In the genomic region with DNA sequence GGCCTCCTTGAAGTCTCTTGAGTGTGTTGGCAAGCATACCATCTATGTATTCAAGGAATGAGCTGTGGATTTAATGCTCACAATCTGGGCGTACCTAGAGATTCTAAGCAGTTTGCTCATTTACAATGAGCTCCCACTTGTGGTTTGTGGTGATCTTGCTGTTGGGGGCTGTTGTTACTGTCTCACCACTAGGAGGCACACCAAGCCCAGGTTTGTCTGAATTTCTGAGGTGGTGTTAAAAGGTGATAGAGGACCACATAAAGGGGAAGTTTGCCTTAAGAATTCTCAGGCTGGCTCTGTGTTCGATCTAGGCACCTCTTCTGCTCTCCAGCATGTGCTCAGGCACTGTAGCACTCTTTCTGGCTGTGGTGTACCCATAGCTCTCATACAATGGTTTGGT, we compare ENCODE assay signal across 31 mouse cellular contexts. TPM values are rescaled to one million over a fixed set of nuclear protein-coding genes. Genes with fewer than 3 reads are reported as not detected.
DNase-seq lines count a peak whose midpoint lies in the region; ATAC-seq and TF ChIP-seq lines count a peak whose summit lies in the region.
"Had no signal": no experiment of that assay in that cellular context is flagged by ENCODE, and none has a peak within 500 bp of the region (broad histone marks: within the 10 kb centered on the region; RNA-seq: fewer than 3 reads in every experiment).

No protein-coding gene starts in this region.

- H3K36me3 ChIP-seq in liver, postnatal 0 days (replicated peaks; ENCODE audit: insufficient read depth, low read length): no peaks in the 10 kb centered on the region
- H3K36me3 ChIP-seq in liver, embryonic 11.5 days (ENCODE audit: control insufficient read depth, insufficient read depth, low read length): no peaks in the 10 kb centered on the region
- H3K36me3 ChIP-seq in MEL (ENCODE audit: control insufficient read depth in 1 of 2, insufficient read depth in 2 of 2, low read length in 2 of 2): peaks cover 0 to 16% of the 10 kb centered on the region in 2 experiments; a peak in 2 of 4 replicates
- H3K36me3 ChIP-seq: G1E; heart, embryonic 13.5 days; hindbrain, embryonic 12.5 days; limb, embryonic 13.5 days; liver, embryonic 15.5 days; midbrain, embryonic 12.5 days had no signal

- DNase-seq in liver, postnatal 0 days: no peak
- DNase-seq in liver, embryonic 11.5 days (ENCODE audit: low spot score): no peak
- peak; percentile 80 for DNase-seq in MEL (ENCODE audit: low read depth, low spot score)
- DNase-seq in gastrocnemius, adult 18-20 months (ENCODE audit: low spot score): no peak
- no peak for DNase-seq in c-Kit-positive CD71-positive TER-119-positive erythroid progenitor cells, embryonic 14.5 days (ENCODE audit: low spot score)
- DNase-seq: adrenal gland, postnatal 14 days; cerebellum, adult 18-20 months; cerebellum, postnatal 14 days; embryo, embryonic 11 days; heart, adult 18-20 months; heart, postnatal 14 days; kidney, adult 18-20 months; kidney, postnatal 4 days; layer of hippocampus, adult 9-11 months had no signal

- no peaks in the 10 kb centered on the region for H3K27me3 ChIP-seq in liver, postnatal 0 days (ENCODE audit: insufficient read depth, low read length)
- H3K27me3 ChIP-seq in liver, embryonic 11.5 days (replicated peaks; ENCODE audit: control insufficient read depth, insufficient read depth, low read length): no peaks in the 10 kb centered on the region
- H3K27me3 ChIP-seq in MEL (ENCODE audit: control insufficient read depth in 1 of 2, insufficient read depth in 2 of 2, low read length in 2 of 2): no peaks in the 10 kb centered on the region
- H3K27me3 ChIP-seq: forebrain, embryonic 13.5 days; heart, embryonic 13.5 days; hindbrain, embryonic 12.5 days; limb, embryonic 13.5 days; liver, embryonic 15.5 days; midbrain, embryonic 12.5 days had no signal

- TF ChIP-seq POLR2A in MEL (IDR thresholded peaks at IDR 0.05; ENCODE audit: control insufficient read depth in 1 of 2, insufficient read depth in 1 of 2, low read depth in 1 of 2, low read length in 2 of 2, poor library complexity in 1 of 2): no peak

- H3K79me2 ChIP-seq in MEL (ENCODE audit: control insufficient read depth, insufficient read depth, low read length, poor library complexity): no peaks in the 10 kb centered on the region

- TF ChIP-seq EP300 in liver, postnatal 0 days (IDR thresholded peaks at IDR 0.05; ENCODE audit: low read depth): no peak
- no peak for TF ChIP-seq EP300 in MEL (IDR thresholded peaks at IDR 0.05; ENCODE audit: low read depth in 1 of 2, low read length in 2 of 2)

- TF ChIP-seq RAD21 in MEL (IDR thresholded peaks at IDR 0.05; ENCODE audit: low read depth, low read length): peak; percentile 88

- WGBS in liver, postnatal 0 days (ENCODE audit: insufficient replicate concordance): 55% methylated on average over 2 of the region's 2 CpGs
- WGBS in liver, embryonic 11.5 days: 65% methylated on average over 2 of the region's 2 CpGs

- H3K4me1 ChIP-seq in liver, postnatal 0 days (ENCODE audit: insufficient read depth): no peaks in the 10 kb centered on the region
- no peaks in the 10 kb centered on the region for H3K4me1 ChIP-seq in liver, embryonic 11.5 days (replicated peaks; ENCODE audit: control insufficient read depth, insufficient read depth, low read length)
- peaks cover 9% of the 10 kb centered on the region in 2 experiments for H3K4me1 ChIP-seq in MEL (ENCODE audit: control insufficient read depth in 1 of 2, insufficient read depth in 2 of 2, low read length in 2 of 2)
- H3K4me1 ChIP-seq: forebrain, embryonic 13.5 days; heart, embryonic 13.5 days; hindbrain, embryonic 12.5 days; limb, embryonic 13.5 days; liver, embryonic 15.5 days; midbrain, embryonic 12.5 days had no signal

- TF ChIP-seq CTCF in liver, postnatal 0 days (IDR thresholded peaks at IDR 0.05; ENCODE audit: low read depth): peak; percentile 24; the same call in 1 of the 2 replicates
- peak; percentile 57 to 96 (median 73) for TF ChIP-seq CTCF in MEL (IDR thresholded peaks at IDR 0.05 in 2 of 3, conservative IDR thresholded peaks at IDR 0.05 in 1 of 3; ENCODE audit: control insufficient read depth in 1 of 3, insufficient read depth in 1 of 3, low read depth in 2 of 3, low read length in 3 of 3, poor library complexity in 1 of 3, severe bottlenecking in 1 of 3)

- H3K9ac ChIP-seq in liver, postnatal 0 days (replicated peaks): no peak overlapping the region
- no peak overlapping the region for H3K9ac ChIP-seq in liver, embryonic 11.5 days (ENCODE audit: low read depth, low read length)
- H3K9ac ChIP-seq in MEL (ENCODE audit: control insufficient read depth, low read depth, low read length, poor library complexity, severe bottlenecking): peak overlapping the region; percentile 25; the same call in 1 of the 2 replicates
- H3K9ac ChIP-seq: forebrain, embryonic 13.5 days; heart, embryonic 13.5 days; hindbrain, embryonic 12.5 days; limb, embryonic 13.5 days; liver, embryonic 15.5 days; midbrain, embryonic 12.5 days had no signal

- H3K9me3 ChIP-seq in liver, postnatal 0 days (ENCODE audit: low read length): no peaks in the 10 kb centered on the region
- peaks cover 7% of the 10 kb centered on the region for H3K9me3 ChIP-seq in liver, embryonic 11.5 days (ENCODE audit: control insufficient read depth, low read length)
- no peaks in the 10 kb centered on the region for H3K9me3 ChIP-seq in MEL (replicated peaks; ENCODE audit: insufficient read depth, low read length)

- ATAC-seq in liver, postnatal 0 days: no peak
- ATAC-seq in liver, embryonic 11.5 days (replicated peaks; ENCODE audit: low FRiP score): no peak
- ATAC-seq in granulocyte monocyte progenitor cell, adult 5-6 weeks (replicated peaks; ENCODE audit: poor library complexity, severe bottlenecking): peak; percentile 94
- ATAC-seq in neutrophil, adult 5-6 weeks (ENCODE audit: extremely low read depth, insufficient number of reproducible peaks, low FRiP score, poor library complexity, severe bottlenecking): peak; percentile 77; the same call in 1 of the 2 replicates
- ATAC-seq: forebrain, embryonic 13.5 days; lung, postnatal 0 days had no signal

- H3K4me2 ChIP-seq in liver, postnatal 0 days (ENCODE audit: low read depth, low read length): no peak overlapping the region
- no peak overlapping the region for H3K4me2 ChIP-seq in liver, embryonic 11.5 days
- H3K4me2 ChIP-seq: forebrain, embryonic 13.5 days; heart, embryonic 13.5 days; hindbrain, embryonic 12.5 days; limb, embryonic 13.5 days; liver, embryonic 15.5 days; midbrain, embryonic 12.5 days had no signal

- no peak overlapping the region for H3K27ac ChIP-seq in liver, postnatal 0 days (ENCODE audit: low read depth)
- H3K27ac ChIP-seq in liver, embryonic 11.5 days (ENCODE audit: low read depth, low read length): no peak overlapping the region
- peak overlapping the region; percentile 60 for H3K27ac ChIP-seq in MEL (ENCODE audit: control insufficient read depth, low read depth, low read length)
- H3K27ac ChIP-seq: forebrain, embryonic 13.5 days; heart, embryonic 13.5 days; hindbrain, embryonic 12.5 days; limb, embryonic 13.5 days; liver, embryonic 15.5 days; macrophage; midbrain, embryonic 12.5 days had no signal

- no peak overlapping the region for H3K4me3 ChIP-seq in liver, postnatal 0 days (ENCODE audit: low read depth, low read length)
- H3K4me3 ChIP-seq in liver, embryonic 11.5 days (ENCODE audit: low read depth, low read length): no peak overlapping the region
- H3K4me3 ChIP-seq in MEL (ENCODE audit: control insufficient read depth in 1 of 2, insufficient read depth in 1 of 2, low read depth in 2 of 2, low read length in 2 of 2): no peak overlapping the region
- H3K4me3 ChIP-seq: forebrain, embryonic 13.5 days; heart, embryonic 13.5 days; hindbrain, embryonic 12.5 days; limb, embryonic 13.5 days; liver, embryonic 15.5 days; midbrain, embryonic 12.5 days had no signal

TF ChIP-seq in MEL, 35 proteins besides CTCF, POLR2A, EP300 and RAD21:
- TF ChIP-seq MYB (IDR thresholded peaks at IDR 0.05; ENCODE audit: low read depth, low read length) (no peak), BHLHE40 (IDR thresholded peaks at IDR 0.05; ENCODE audit: borderline replicate concordance, low read depth, low read length) (0 out of 2 replicates have a peak, but pooled peaks have one; percentile 36), RCOR1 (IDR thresholded peaks at IDR 0.05; ENCODE audit: low read depth, low read length) (0 out of 2 replicates have a peak, but pooled peaks have one; percentile 24), MAZ (IDR thresholded peaks at IDR 0.05; ENCODE audit: low read depth, low read length) (no peak), E2F4 (IDR thresholded peaks at IDR 0.05; ENCODE audit: borderline replicate concordance, low read depth, low read length) (no peak), TCF12 (IDR thresholded peaks at IDR 0.05; ENCODE audit: low read depth, low read length) (peak; percentile 29; the same call in 1 of the 2 replicates), SMC3 (IDR thresholded peaks at IDR 0.05; ENCODE audit: low read depth, low read length) (peak; percentile 83), ZMIZ1 (IDR thresholded peaks at IDR 0.05; ENCODE audit: low read depth, low read length) (no peak), ZC3H11A (IDR thresholded peaks at IDR 0.05; ENCODE audit: low read depth, low read length) (peak; percentile 84), MYC (IDR thresholded peaks at IDR 0.05; ENCODE audit: low read depth, low read length) (0 out of 2 replicates have a peak, but pooled peaks have one; percentile 31), SIN3A (IDR thresholded peaks at IDR 0.05; ENCODE audit: low read length) (peak; percentile 57)
TF ChIP-seq in MEL: peak in this region for 7.

RNA-seq across cellular contexts. Expression of a gene that starts 13.6 kb away (rescaled TPM):
- 3.7 and 4.8 TPM in 2 replicates for polyA plus RNA-seq in liver, postnatal 0 days (2015; fragmentation: Nextera tagmentation; extraction: Ambion mirVana)
- 0.18 and 0.29 TPM in 2 replicates for polyA plus RNA-seq in liver, embryonic 11.5 days (2014; fragmentation: Nextera tagmentation; extraction: Ambion mirVana)
- not detected in 2 replicates for total RNA-seq in MEL (2012; rRNA removed)
- polyA plus RNA-seq in MEL (2012; ENCODE audit: insufficient read depth in 1 of 2, insufficient read length in 2 of 2, low read depth in 1 of 2, low replicate concordance in 2 of 2, missing spikeins in 1 of 2): not detected
- total RNA-seq in granulocyte monocyte progenitor cell, adult 5-6 weeks (2014; fragmentation: Nextera tagmentation): 24.9 and 52.5 TPM in 2 replicates
- total RNA-seq in granulocyte monocyte progenitor cell, adult 5-6 weeks (2017): 11.4 and 18.1 TPM in 2 replicates
- total RNA-seq in neutrophil, adult 5-6 weeks (2017): 35.1 and 42.4 TPM in 2 replicates
- total RNA-seq in gastrocnemius, adult 18-20 months (2021): not detected
- total RNA-seq: adrenal gland, postnatal 14 days; G1E; gastrocnemius, adult 8-10 months; heart, adult 18-20 months; heart, postnatal 14 days; left cerebral cortex, adult 18-20 months; left cerebral cortex, postnatal 25 days; monocyte, adult 5-6 weeks had no signal
- polyA plus RNA-seq: embryonic facial prominence, embryonic 14.5 days; forebrain, embryonic 13.5 days; G1E; heart, embryonic 13.5 days; hindbrain, embryonic 12.5 days; kidney, embryonic 16.5 days; limb, embryonic 13.5 days; midbrain, embryonic 12.5 days had no signal

Comparison
In these comparisons a context has a peak if more than half of its experiments do, and no peak if none do; other contexts are left out.
1. ATAC-seq: peak in granulocyte monocyte progenitor cell, adult 5-6 weeks (single experiment) and neutrophil, adult 5-6 weeks (single experiment); none in liver, postnatal 0 days (single experiment) and liver, embryonic 11.5 days (single experiment).
2. RNA of a gene that starts 13.6 kb away (total RNA-seq): 11.4 to 52.5 TPM in granulocyte monocyte progenitor cell, adult 5-6 weeks and 35.1 to 42.4 TPM in neutrophil, adult 5-6 weeks; not detected in MEL and not detected in gastrocnemius, adult 18-20 months; every median in the first group is over 10 times any median in the second.